Mouse (Mus musculus): ENCODE data around the gene Htr3b.
A peak's percentile ranks its signal among the peaks of the same experiment; 100 is the strongest.
"Not testable (repeated sequence)": the region's sequence is repeated elsewhere in the genome, so short reads cannot be mapped to it uniquely, and the experiment has no call there.

Gene Htr3b

GRCm38 (mm10) chr9:48964587-48965040 lies at the start of gene Htr3b:
Gene Htr3b (minus strand): TSS chr9:48964990.
- DNase-seq (ENCODE audit: low spot score): no peak

- no peak for DNase-seq (ENCODE audit: low spot score)
These were observed 34.5 kb upstream of the Htr3b start for GRCm38 (mm10) chr9:48999256-48999655.

- DNase-seq (ENCODE audit: low spot score): no peak
These were observed 30.9 kb upstream of the Htr3b start for GRCm38 (mm10) chr9:48995735-48996134.

- no peak for DNase-seq (ENCODE audit: low spot score)
These were observed 30.0 kb upstream of the Htr3b start for GRCm38 (mm10) chr9:48994779-48995178.

GRCm38 (mm10) chr9:48991671-48992070 lies 26.9 kb upstream of the Htr3b start:
- no peak for DNase-seq (ENCODE audit: low spot score)

- no peak for DNase-seq (ENCODE audit: low spot score)
These were observed 22.7 kb upstream of the Htr3b start for GRCm38 (mm10) chr9:48987201-48988101.

- DNase-seq (ENCODE audit: low spot score): no peak
These were observed 21.9 kb upstream of the Htr3b start for GRCm38 (mm10) chr9:48986616-48987141.

GRCm38 (mm10) chr9:48985708-48986088 lies 20.9 kb upstream of the Htr3b start:
- no peak for DNase-seq (ENCODE audit: low spot score)

GRCm38 (mm10) chr9:48984845-48985707 lies 20.3 kb upstream of the Htr3b start, which contains the start of gene Usp28:
Gene Usp28 (plus strand): TSS chr9:48985375.
- peak; percentile 99 for DNase-seq (ENCODE audit: low spot score)

- DNase-seq (ENCODE audit: low spot score): peak; percentile 20
These were observed 19.6 kb upstream of the Htr3b start for GRCm38 (mm10) chr9:48984320-48984844.

GRCm38 (mm10) chr9:48983801-48984200 lies 19.0 kb upstream of the Htr3b start:
- DNase-seq (ENCODE audit: low spot score): not testable (repeated sequence)

GRCm38 (mm10) chr9:48981827-48982226 lies 17.0 kb upstream of the Htr3b start:
- DNase-seq (ENCODE audit: low spot score): no peak

- DNase-seq (ENCODE audit: low spot score): no peak
These were observed 16.0 kb upstream of the Htr3b start for GRCm38 (mm10) chr9:48980781-48981180.

GRCm38 (mm10) chr9:48980371-48980770 lies 15.6 kb upstream of the Htr3b start:
- peak; percentile 33 for DNase-seq (ENCODE audit: low spot score)

GRCm38 (mm10) chr9:48976661-48977355 lies 12.0 kb upstream of the Htr3b start:
- no peak for DNase-seq (ENCODE audit: low spot score)

- peak; percentile 43 for DNase-seq (ENCODE audit: low spot score)
These were observed 7.7 kb upstream of the Htr3b start for GRCm38 (mm10) chr9:48972494-48972893.

GRCm38 (mm10) chr9:48962131-48962530 lies 2.7 kb downstream of the Htr3b start:
- DNase-seq (ENCODE audit: low spot score): no peak

GRCm38 (mm10) chr9:48961314-48961713 lies 3.5 kb downstream of the Htr3b start:
- no peak for DNase-seq (ENCODE audit: low spot score)

- DNase-seq (ENCODE audit: low spot score): no peak
These were observed 17.2 kb downstream of the Htr3b start for GRCm38 (mm10) chr9:48947565-48947964.

- DNase-seq (ENCODE audit: low spot score): no peak
These were observed 22.4 kb downstream of the Htr3b start for GRCm38 (mm10) chr9:48942349-48942748.

- DNase-seq (ENCODE audit: low spot score): no peak
These were observed 35.4 kb downstream of the Htr3b start for GRCm38 (mm10) chr9:48929436-48929835.

GRCm38 (mm10) chr9:48928781-48929180 lies 36.0 kb downstream of the Htr3b start:
- DNase-seq (ENCODE audit: low spot score): no peak
